Mouse (Mus musculus) midbrain, embryonic 14.5 days (tissue): Measurements from ENCODE around the gene B9d1. TPM values are rescaled to one million over a fixed set of nuclear protein-coding genes. Genes with fewer than 3 reads are reported as not detected.

Experiments
- polyA plus RNA-seq: library from polyadenylated mRNA; unstranded; fragments of >200 nt; fragmentation: Nextera tagmentation; extraction: Ambion mirVana; gene quantifications from 2 replicates; pipeline ENCODE4 v1.2.1, GENCODE M21; 2014

The B9d1 gene
- polyA plus RNA-seq, 1 experiment from 2014 or later = 32.0 TPM

Other genes starting within 250 kb of the B9d1 start
- 21.8 and 30.2 TPM in 2 replicates for gene Aldh3a2, start 237.7 kb upstream of the B9d1 start, polyA plus RNA-seq
- gene Slc47a2, start 162.3 kb upstream of the B9d1 start, polyA plus RNA-seq = not detected in 2 replicates
- not detected in 2 replicates for gene Slc47a1, start 126.8 kb upstream of the B9d1 start, polyA plus RNA-seq
- 8.5 and 21.2 TPM in 2 replicates for gene Rnf112, start 51.0 kb upstream of the B9d1 start, polyA plus RNA-seq
- gene Mfap4, start 19.7 kb upstream of the B9d1 start, polyA plus RNA-seq = 18.8 and 29.8 TPM in 2 replicates
- gene Mapk7, start 10.7 kb upstream of the B9d1 start, polyA plus RNA-seq = 52.9 and 58.5 TPM in 2 replicates
- 71.7 and 80.5 TPM in 2 replicates for gene Epn2, start 74.5 kb downstream of the B9d1 start, polyA plus RNA-seq
- 6.0 and 6.8 TPM in 2 replicates for gene Grap, start 148.1 kb downstream of the B9d1 start, polyA plus RNA-seq
- gene Fam83g, start 178.9 kb downstream of the B9d1 start, polyA plus RNA-seq = 0.11 and 0.16 TPM in 2 replicates
- not detected in 2 replicates for gene Slc5a10, start 215.7 kb downstream of the B9d1 start, polyA plus RNA-seq